Mouse (Mus musculus): ENCODE measurements around the gene Ext2.

- no peak for TF ChIP-seq CTCF (IDR thresholded peaks at IDR 0.05)
- no peak for TF ChIP-seq POLR2A (IDR thresholded peaks at IDR 0.05; ENCODE audit: insufficient read depth, low read depth, low read length)
Measured at GRCm38 (mm10) chr2:93782156-93782555, 40.2 kb downstream of the Ext2 start.

All from heart, adult 2 months (tissue).